In genomic region chr6:56008711-56009110, GRCm38 (mm10) we compare ENCODE assay signal across 25 mouse cellular contexts. TPM values are rescaled to one million over a fixed set of nuclear protein-coding genes. Genes with fewer than 3 reads are reported as not detected.
DNase-seq lines count a peak whose midpoint lies in the region; ATAC-seq lines count a peak whose summit lies in the region.
"Had no signal": no experiment of that assay in that cellular context is flagged by ENCODE, and none has a peak within 500 bp of the region (broad histone marks: within the 10 kb centered on the region; RNA-seq: fewer than 3 reads in every experiment).

No protein-coding gene starts in this region.

- no peaks in the 10 kb centered on the region for H3K36me3 ChIP-seq in midbrain, embryonic 11.5 days (ENCODE audit: control insufficient read depth, insufficient read depth, low read length)
- H3K36me3 ChIP-seq in midbrain, embryonic 14.5 days (ENCODE audit: control insufficient read depth, insufficient read depth, low read length): no peaks in the 10 kb centered on the region
- H3K36me3 ChIP-seq: embryonic facial prominence, embryonic 10.5 days; embryonic facial prominence, embryonic 12.5 days; forebrain, embryonic 15.5 days; G1E had no signal

- H3K27ac ChIP-seq in midbrain, embryonic 11.5 days (ENCODE audit: low read depth, low read length): no peak overlapping the region
- H3K27ac ChIP-seq in midbrain, embryonic 14.5 days (replicated peaks; ENCODE audit: low read depth, low read length): no peak overlapping the region
- H3K27ac ChIP-seq: embryonic facial prominence, embryonic 10.5 days; embryonic facial prominence, embryonic 12.5 days; forebrain, embryonic 13.5 days; forebrain, embryonic 15.5 days had no signal

- no peak overlapping the region for H3K4me3 ChIP-seq in midbrain, embryonic 11.5 days (ENCODE audit: low read depth, low read length)
- H3K4me3 ChIP-seq in midbrain, embryonic 14.5 days (replicated peaks; ENCODE audit: low read depth, low read length): no peak overlapping the region
- H3K4me3 ChIP-seq: embryonic facial prominence, embryonic 10.5 days; embryonic facial prominence, embryonic 12.5 days; forebrain, embryonic 13.5 days; forebrain, embryonic 15.5 days had no signal

- no peaks in the 10 kb centered on the region for H3K27me3 ChIP-seq in midbrain, embryonic 11.5 days (ENCODE audit: control insufficient read depth, insufficient read depth, low read length)
- H3K27me3 ChIP-seq in midbrain, embryonic 14.5 days (ENCODE audit: control insufficient read depth, insufficient read depth, low read length): no peaks in the 10 kb centered on the region
- H3K27me3 ChIP-seq: CH12.LX; embryonic facial prominence, embryonic 12.5 days; forebrain, embryonic 13.5 days; forebrain, embryonic 15.5 days had no signal

- H3K4me2 ChIP-seq in midbrain, embryonic 11.5 days: no peak overlapping the region
- no peak overlapping the region for H3K4me2 ChIP-seq in midbrain, embryonic 14.5 days (ENCODE audit: low read length)
- H3K4me2 ChIP-seq: embryonic facial prominence, embryonic 12.5 days; forebrain, embryonic 13.5 days; forebrain, embryonic 15.5 days had no signal

- no peak overlapping the region for H3K9ac ChIP-seq in midbrain, embryonic 11.5 days (ENCODE audit: low read length)
- no peak overlapping the region for H3K9ac ChIP-seq in midbrain, embryonic 14.5 days (replicated peaks; ENCODE audit: low read length)
- H3K9ac ChIP-seq: embryonic facial prominence, embryonic 12.5 days; forebrain, embryonic 13.5 days; forebrain, embryonic 15.5 days; forebrain, postnatal 0 days had no signal

- 84% methylated on average over 4 of the region's 4 CpGs for WGBS in midbrain, embryonic 11.5 days
- 77% methylated on average over 4 of the region's 4 CpGs for WGBS in midbrain, embryonic 14.5 days

- no peaks in the 10 kb centered on the region for H3K9me3 ChIP-seq in midbrain, embryonic 11.5 days (ENCODE audit: control insufficient read depth, low read length)
- H3K9me3 ChIP-seq in midbrain, embryonic 14.5 days (ENCODE audit: control insufficient read depth, low read length): no peaks in the 10 kb centered on the region
- H3K9me3 ChIP-seq: embryonic facial prominence, embryonic 10.5 days; embryonic facial prominence, embryonic 12.5 days; forebrain, embryonic 13.5 days; forebrain, embryonic 15.5 days; G1E had no signal

- DNase-seq in frontal cortex, postnatal 25 days (ENCODE audit: low spot score in 2 of 2): no peak
- DNase-seq in midbrain, embryonic 11.5 days (ENCODE audit: low spot score, missing footprints): peak; percentile 49
- DNase-seq in midbrain, embryonic 14.5 days: no peak
- DNase-seq in cerebellum, postnatal 4 days (ENCODE audit: low spot score in 2 of 2): no peak
- DNase-seq: adrenal gland, adult 8-10 months; adrenal gland, postnatal 14 days; adrenal gland, postnatal 36 days; B cell, adult 2 months; cerebellum, adult 11 months; cerebellum, adult 18-20 months; cerebellum, adult 8-10 months; cerebellum, adult 9-11 months; cerebellum, postnatal 14 days; cerebellum, postnatal 36 days; forebrain, postnatal 0 days had no signal

- H3K4me1 ChIP-seq in midbrain, embryonic 11.5 days (ENCODE audit: control insufficient read depth, insufficient read depth, low read length): no peaks in the 10 kb centered on the region
- no peaks in the 10 kb centered on the region for H3K4me1 ChIP-seq in midbrain, embryonic 14.5 days (ENCODE audit: control insufficient read depth, insufficient read depth, low read length)
- H3K4me1 ChIP-seq: embryonic facial prominence, embryonic 10.5 days; embryonic facial prominence, embryonic 12.5 days; forebrain, embryonic 13.5 days had no signal

- peak; percentile 64 for ATAC-seq in frontal cortex, adult (ENCODE audit: low TSS enrichment)
- no peak for ATAC-seq in midbrain, embryonic 11.5 days (ENCODE audit: low FRiP score)
- ATAC-seq in midbrain, embryonic 14.5 days (ENCODE audit: low FRiP score, low TSS enrichment): no peak
- ATAC-seq: activated CD4-positive, CD25-positive, alpha-beta regulatory T cell, adult 4 months; CD4-positive, CD25-positive, alpha-beta regulatory T cell, adult 4 months; forebrain, embryonic 13.5 days; forebrain, embryonic 15.5 days; forebrain, postnatal 0 days; Patski had no signal

RNA-seq across cellular contexts. Expression of gene Ppp1r17, which starts 8.6 kb away (rescaled TPM):
- polyA plus RNA-seq in midbrain, embryonic 11.5 days (2014; fragmentation: Nextera tagmentation; extraction: Ambion mirVana): 19.2 and 20.1 TPM in 2 replicates
- 4.6 and 7.8 TPM in 2 replicates for polyA plus RNA-seq in midbrain, embryonic 14.5 days (2014; fragmentation: Nextera tagmentation; extraction: Ambion mirVana)
- polyA plus RNA-seq: activated CD4-positive, CD25-positive, alpha-beta regulatory T cell, adult 4 months; CD4-positive, CD25-positive, alpha-beta regulatory T cell, adult 4 months; G1E; Patski had no signal
